Mouse (Mus musculus) liver, postnatal 0 days (tissue): ENCODE measurements around the gene Stam.

Source experiments
- CTCF ChIP-seq: sonication (generic); IDR thresholded peaks from 2 replicates; pipeline ENCODE4 v1.5.1; 2016; ENCODE audit warnings: antibody characterized with exemption, low read depth
- EP300 ChIP-seq: IDR thresholded peaks from 2 replicates; pipeline ENCODE4 v1.6.1; 2016; ENCODE audit warnings: antibody characterized with exemption, low read depth, mild to moderate bottlenecking

DNA sequence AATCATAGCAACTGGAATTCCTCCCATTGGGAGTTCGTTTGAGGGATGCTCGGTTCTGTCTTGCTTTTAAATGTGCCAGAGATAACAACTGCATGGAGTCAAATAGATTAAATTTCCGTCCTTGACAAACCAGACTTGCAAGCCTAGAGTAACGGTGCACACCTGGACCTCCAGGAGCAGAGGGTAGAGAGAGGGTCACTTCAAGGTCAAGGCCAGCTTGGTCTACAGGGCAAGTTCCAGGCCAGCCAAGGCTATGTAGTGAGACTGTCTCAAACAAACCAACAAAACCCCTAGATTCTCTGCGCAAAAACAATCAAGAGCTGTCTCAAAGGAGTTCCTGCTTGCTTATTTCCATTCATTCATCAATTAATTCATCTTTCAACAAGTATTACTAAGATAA is 25.1 kb upstream of the Stam start:
- TF ChIP-seq CTCF (no peak), EP300 (no peak)
